Mouse (Mus musculus): ENCODE data around the gene Tulp4.

Tulp4 gene

GRCm38 (mm10) chr17:6123776-6124175, 17.5 kb downstream of the Tulp4 start:
- no peak for DNase-seq (ENCODE audit: low read depth, low spot score)

- no peak for DNase-seq (ENCODE audit: low read depth, low spot score)
These were observed 19.2 kb downstream of the Tulp4 start for GRCm38 (mm10) chr17:6125441-6125840.

- peak; percentile 64 for DNase-seq (ENCODE audit: low read depth, low spot score)
These were observed 21.8 kb downstream of the Tulp4 start for GRCm38 (mm10) chr17:6128039-6128438.

GRCm38 (mm10) chr17:6129361-6129760, 23.1 kb downstream of the Tulp4 start:
- DNase-seq (ENCODE audit: low read depth, low spot score): no peak

GRCm38 (mm10) chr17:6131083-6131482, 24.8 kb downstream of the Tulp4 start:
- no peak for DNase-seq (ENCODE audit: low read depth, low spot score)

- DNase-seq (ENCODE audit: low read depth, low spot score): no peak
These were observed 34.6 kb downstream of the Tulp4 start for GRCm38 (mm10) chr17:6140875-6141274.

- DNase-seq (ENCODE audit: low read depth, low spot score): no peak
These were observed 35.1 kb downstream of the Tulp4 start for GRCm38 (mm10) chr17:6141344-6141743.

- no peak for DNase-seq (ENCODE audit: low read depth, low spot score)
These were observed 39.0 kb downstream of the Tulp4 start for GRCm38 (mm10) chr17:6145244-6145643.

GRCm38 (mm10) chr17:6152941-6153340, 46.7 kb downstream of the Tulp4 start:
- DNase-seq (ENCODE audit: low read depth, low spot score): no peak

GRCm38 (mm10) chr17:6153581-6153980, 47.3 kb downstream of the Tulp4 start:
- DNase-seq (ENCODE audit: low read depth, low spot score): no peak

- DNase-seq (ENCODE audit: low read depth, low spot score): no peak
These were observed 48.1 kb downstream of the Tulp4 start for GRCm38 (mm10) chr17:6154366-6154765.

GRCm38 (mm10) chr17:6160495-6160894, 54.3 kb downstream of the Tulp4 start:
- DNase-seq (ENCODE audit: low read depth, low spot score): no peak

GRCm38 (mm10) chr17:6161916-6162315, 55.7 kb downstream of the Tulp4 start:
- no peak for DNase-seq (ENCODE audit: low read depth, low spot score)

GRCm38 (mm10) chr17:6162761-6163160, 56.5 kb downstream of the Tulp4 start:
- no peak for DNase-seq (ENCODE audit: low read depth, low spot score)

GRCm38 (mm10) chr17:6164911-6165310, 58.7 kb downstream of the Tulp4 start:
- peak; percentile 20 for DNase-seq (ENCODE audit: low read depth, low spot score)

GRCm38 (mm10) chr17:6172440-6172839, 66.2 kb downstream of the Tulp4 start:
- DNase-seq (ENCODE audit: low read depth, low spot score): no peak

- no peak for DNase-seq (ENCODE audit: low read depth, low spot score)
These were observed 66.9 kb downstream of the Tulp4 start for GRCm38 (mm10) chr17:6172926-6173690.

GRCm38 (mm10) chr17:6174574-6174973, 68.3 kb downstream of the Tulp4 start:
- DNase-seq (ENCODE audit: low read depth, low spot score): no peak

GRCm38 (mm10) chr17:6178564-6179267, 72.5 kb downstream of the Tulp4 start:
- DNase-seq (ENCODE audit: low read depth, low spot score): no peak

GRCm38 (mm10) chr17:6179389-6179788, 73.2 kb downstream of the Tulp4 start:
- DNase-seq (ENCODE audit: low read depth, low spot score): no peak

GRCm38 (mm10) chr17:6180421-6180820, 74.2 kb downstream of the Tulp4 start:
- DNase-seq (ENCODE audit: low read depth, low spot score): no peak

- DNase-seq (ENCODE audit: low read depth, low spot score): no peak
These were observed 76.5 kb downstream of the Tulp4 start for GRCm38 (mm10) chr17:6182715-6183114.

- no peak for DNase-seq (ENCODE audit: low read depth, low spot score)
These were observed 80.4 kb downstream of the Tulp4 start for GRCm38 (mm10) chr17:6186651-6187050.
